Mouse (Mus musculus): ENCODE data around the gene Shb. TPM values are rescaled to one million over a fixed set of nuclear protein-coding genes. Genes with fewer than 3 reads are reported as not detected.
"Not testable (repeated sequence)": the region's sequence is repeated elsewhere in the genome, so short reads cannot be mapped to it uniquely, and the experiment has no call there.

Shb gene
- polyA plus RNA-seq, 1 experiment from 2014 or later: 7.5 TPM

DNA sequence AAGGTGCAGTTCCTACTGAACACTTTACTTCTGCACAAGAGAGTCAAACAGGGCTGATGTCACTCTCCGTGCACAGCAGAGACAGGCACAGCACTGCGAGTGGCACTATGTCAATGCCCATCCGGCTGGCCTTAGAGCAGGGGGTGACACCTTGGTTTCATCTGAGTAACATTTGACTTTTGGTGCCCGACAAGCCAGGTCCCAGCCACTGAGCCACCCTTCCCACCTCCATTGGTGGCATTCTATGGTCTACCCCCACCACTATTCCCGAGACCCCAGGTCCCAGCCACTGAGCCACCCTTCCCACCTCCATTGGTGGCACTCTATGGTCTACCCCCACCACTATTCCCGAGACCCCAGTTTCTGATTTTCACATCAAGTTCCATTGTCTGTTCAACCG, 128.2 kb downstream of the Shb start:
- Histone ChIP-seq H3K27me3 (ENCODE audit: control insufficient read depth, insufficient read depth, low read length) (no peaks in the 10 kb centered on the region), H3K4me2 (ENCODE audit: low read depth) (no peak overlapping the region), H3K9me3 (ENCODE audit: control insufficient read depth, low read length) (no peaks in the 10 kb centered on the region), H3K4me1 (ENCODE audit: control insufficient read depth, insufficient read depth, low read length) (peaks cover 15% of the 10 kb centered on the region), H3K27ac (ENCODE audit: low read depth, low read length) (no peak overlapping the region), H3K9ac (ENCODE audit: low read length) (no peak overlapping the region), H3K4me3 (ENCODE audit: low read depth, low read length) (no peak overlapping the region), H3K36me3 (ENCODE audit: control insufficient read depth, insufficient read depth, low read length) (peaks cover 10% of the 10 kb centered on the region)
- ATAC-seq (ENCODE audit: insufficient read depth, low FRiP score, low TSS enrichment) (no peak), DNase-seq (ENCODE audit: low spot score) (no peak)
- WGBS: 94% methylated on average over 7 of the region's 7 CpGs

DNA sequence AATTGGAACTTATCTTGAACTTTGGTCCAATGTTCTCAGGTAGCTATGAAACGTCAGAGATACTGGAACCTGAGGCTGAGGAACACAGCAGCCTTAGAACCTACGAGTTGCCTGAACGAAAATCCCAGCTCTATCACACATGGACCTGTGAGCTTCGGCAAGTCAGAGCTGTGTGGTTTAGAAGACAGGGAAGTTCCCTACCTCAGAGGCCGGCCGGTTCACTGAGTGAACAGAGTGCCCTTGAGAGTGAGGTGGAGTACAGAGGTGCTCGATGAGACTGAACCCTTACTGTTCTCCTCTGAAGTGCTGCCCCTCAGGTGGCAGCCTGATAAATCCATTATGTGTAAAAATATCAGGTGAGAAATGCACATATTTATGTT, 128.8 kb downstream of the Shb start:
- H3K4me3 ChIP-seq (ENCODE audit: low read depth, low read length): no peak overlapping the region
- no peak overlapping the region for H3K9ac ChIP-seq (ENCODE audit: low read length)
- no peaks in the 10 kb centered on the region for H3K27me3 ChIP-seq (ENCODE audit: control insufficient read depth, insufficient read depth, low read length)
- no peak overlapping the region for H3K27ac ChIP-seq (ENCODE audit: low read depth, low read length)
- H3K4me2 ChIP-seq (ENCODE audit: low read depth): no peak overlapping the region
- DNase-seq (ENCODE audit: low spot score) (no peak), ATAC-seq (ENCODE audit: insufficient read depth, low FRiP score, low TSS enrichment) (no peak)
- H3K9me3 ChIP-seq (ENCODE audit: control insufficient read depth, low read length): no peaks in the 10 kb centered on the region
- H3K36me3 ChIP-seq (ENCODE audit: control insufficient read depth, insufficient read depth, low read length): peaks cover 13% of the 10 kb centered on the region
- peaks cover 14% of the 10 kb centered on the region for H3K4me1 ChIP-seq (ENCODE audit: control insufficient read depth, insufficient read depth, low read length)
- 90% methylated on average over 7 of the region's 7 CpGs for WGBS

DNA sequence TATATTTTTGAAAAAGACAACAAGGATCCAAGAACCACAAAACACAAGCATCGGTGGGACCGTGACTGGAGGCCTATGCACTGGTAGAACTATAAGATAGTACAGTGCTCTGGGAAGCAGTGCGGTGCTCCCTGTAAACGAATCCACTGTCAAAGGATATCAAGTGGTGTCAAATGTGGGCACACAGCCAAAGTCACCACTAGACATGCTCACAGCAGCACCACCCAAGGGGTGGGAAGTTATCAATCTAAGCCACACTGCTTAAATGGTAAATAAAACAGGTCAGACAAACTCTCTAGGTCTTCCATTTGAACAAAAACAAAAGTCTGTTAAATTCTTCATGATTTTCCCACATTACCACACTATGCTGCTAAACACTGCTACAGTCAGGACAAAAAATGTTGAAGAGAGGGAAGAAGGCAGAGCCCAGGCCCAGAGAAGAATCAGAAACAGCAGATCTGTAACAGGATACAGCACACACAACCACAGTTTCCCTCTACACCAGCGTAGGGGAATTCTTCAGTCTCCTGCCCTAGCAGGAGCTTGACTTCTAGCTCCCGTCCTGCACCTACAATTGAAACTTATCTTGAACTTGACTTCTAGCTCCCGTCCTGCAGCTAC, 129.3 kb downstream of the Shb start:
- H3K4me2 ChIP-seq (ENCODE audit: low read depth): no peak overlapping the region
- ATAC-seq (ENCODE audit: insufficient read depth, low FRiP score, low TSS enrichment) (no peak), DNase-seq (ENCODE audit: low spot score) (no peak)
- H3K27me3 ChIP-seq (ENCODE audit: control insufficient read depth, insufficient read depth, low read length): no peaks in the 10 kb centered on the region
- peaks cover 14% of the 10 kb centered on the region for H3K4me1 ChIP-seq (ENCODE audit: control insufficient read depth, insufficient read depth, low read length)
- no peaks in the 10 kb centered on the region for H3K9me3 ChIP-seq (ENCODE audit: control insufficient read depth, low read length)
- H3K27ac ChIP-seq (ENCODE audit: low read depth, low read length): no peak overlapping the region
- WGBS: 91% methylated on average over 7 of the region's 7 CpGs
- H3K9ac ChIP-seq (ENCODE audit: low read length): no peak overlapping the region
- H3K4me3 ChIP-seq (ENCODE audit: low read depth, low read length): no peak overlapping the region
- H3K36me3 ChIP-seq (ENCODE audit: control insufficient read depth, insufficient read depth, low read length): peaks cover 13% of the 10 kb centered on the region

- ATAC-seq (ENCODE audit: insufficient read depth, low FRiP score, low TSS enrichment): no peak
- DNase-seq (ENCODE audit: low spot score): no peak
- no peaks in the 10 kb centered on the region for H3K9me3 ChIP-seq (ENCODE audit: control insufficient read depth, low read length)
- H3K4me1 ChIP-seq (ENCODE audit: control insufficient read depth, insufficient read depth, low read length): peaks cover 10% of the 10 kb centered on the region
- H3K4me3 ChIP-seq (ENCODE audit: low read depth, low read length): no peak overlapping the region
- no peak overlapping the region for H3K27ac ChIP-seq (ENCODE audit: low read depth, low read length)
- no peaks in the 10 kb centered on the region for H3K27me3 ChIP-seq (ENCODE audit: control insufficient read depth, insufficient read depth, low read length)
- no peak overlapping the region for H3K9ac ChIP-seq (ENCODE audit: low read length)
- H3K4me2 ChIP-seq (ENCODE audit: low read depth): no peak overlapping the region
- WGBS: 94% methylated on average over 4 of the region's 4 CpGs
- peaks cover 13% of the 10 kb centered on the region for H3K36me3 ChIP-seq (ENCODE audit: control insufficient read depth, insufficient read depth, low read length)
Observed at GRCm38 (mm10) chr4:45402281-45402680, 130.0 kb downstream of the Shb start.

DNA sequence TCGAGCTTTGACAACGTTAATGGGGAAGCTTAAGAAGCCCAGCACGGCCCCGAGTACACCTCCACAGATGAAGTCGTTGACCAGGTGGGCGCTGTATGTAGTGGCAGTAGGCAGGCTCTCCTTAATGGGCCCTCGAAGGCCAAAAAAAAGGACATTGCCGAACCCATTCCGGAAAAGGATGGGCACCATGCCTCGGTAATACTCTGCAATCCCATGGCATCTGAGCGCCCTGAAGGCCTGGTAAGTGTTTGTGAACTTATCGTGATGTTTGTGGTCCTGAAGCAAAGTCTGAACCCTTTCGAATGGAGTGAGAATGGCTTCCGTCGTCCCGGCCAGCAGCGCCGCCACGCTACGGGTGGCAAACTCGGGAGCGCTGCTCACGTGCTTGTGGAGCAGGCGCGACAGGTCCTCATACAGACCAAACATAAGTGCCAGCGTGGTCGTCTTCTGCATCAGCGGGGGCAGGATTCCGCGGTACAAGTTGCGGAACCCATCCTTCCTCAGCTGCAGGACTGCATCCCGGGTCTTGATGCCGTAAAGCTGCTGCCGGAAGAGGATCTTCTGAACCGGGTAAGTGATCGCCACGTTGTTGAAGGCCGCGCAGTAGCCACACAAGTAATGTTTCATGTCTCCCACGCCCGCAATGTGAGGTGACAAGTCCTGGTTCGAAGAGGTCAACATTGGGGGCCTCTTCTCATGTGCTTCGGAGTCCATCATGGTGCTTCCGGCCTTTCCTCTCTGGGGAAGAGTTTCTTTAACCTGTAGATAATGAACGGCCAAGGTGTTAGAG, 132.7 kb downstream of the Shb start:
- 95% methylated on average over 45 of the region's 45 CpGs for WGBS
- Histone ChIP-seq H3K4me3 (ENCODE audit: low read depth, low read length) (no peak overlapping the region), H3K9ac (ENCODE audit: low read length) (no peak overlapping the region), H3K36me3 (ENCODE audit: control insufficient read depth, insufficient read depth, low read length) (peaks cover 13% of the 10 kb centered on the region), H3K27ac (ENCODE audit: low read depth, low read length) (no peak overlapping the region), H3K4me1 (ENCODE audit: control insufficient read depth, insufficient read depth, low read length) (no peaks in the 10 kb centered on the region), H3K9me3 (ENCODE audit: control insufficient read depth, low read length) (no peaks in the 10 kb centered on the region), H3K4me2 (ENCODE audit: low read depth) (no peak overlapping the region), H3K27me3 (ENCODE audit: control insufficient read depth, insufficient read depth, low read length) (no peaks in the 10 kb centered on the region)
- DNase-seq (ENCODE audit: low spot score): no peak
- no peak for ATAC-seq (ENCODE audit: insufficient read depth, low FRiP score, low TSS enrichment)

- not testable (repeated sequence) for ATAC-seq (ENCODE audit: insufficient read depth, low FRiP score, low TSS enrichment); H3K27me3 ChIP-seq (ENCODE audit: control insufficient read depth, insufficient read depth, low read length); H3K4me2 ChIP-seq (ENCODE audit: low read depth); H3K4me1 ChIP-seq (ENCODE audit: control insufficient read depth, insufficient read depth, low read length); DNase-seq (ENCODE audit: low spot score); H3K9ac ChIP-seq (ENCODE audit: low read length); H3K4me3 ChIP-seq (ENCODE audit: low read depth, low read length); H3K9me3 ChIP-seq (ENCODE audit: control insufficient read depth, low read length); H3K27ac ChIP-seq (ENCODE audit: low read depth, low read length)
- WGBS: 92% methylated on average over 5 of the region's 5 CpGs
- H3K36me3 ChIP-seq (ENCODE audit: control insufficient read depth, insufficient read depth, low read length): peaks cover 13% of the 10 kb centered on the region
Observed at GRCm38 (mm10) chr4:45398315-45398714, 134.0 kb downstream of the Shb start.

GRCm38 (mm10) chr4:45396211-45396610, 136.1 kb downstream of the Shb start:
- H3K27ac ChIP-seq (ENCODE audit: low read depth, low read length); H3K4me1 ChIP-seq (ENCODE audit: control insufficient read depth, insufficient read depth, low read length); H3K36me3 ChIP-seq (ENCODE audit: control insufficient read depth, insufficient read depth, low read length); ATAC-seq (ENCODE audit: insufficient read depth, low FRiP score, low TSS enrichment); H3K9me3 ChIP-seq (ENCODE audit: control insufficient read depth, low read length); H3K9ac ChIP-seq (ENCODE audit: low read length); H3K27me3 ChIP-seq (ENCODE audit: control insufficient read depth, insufficient read depth, low read length); DNase-seq (ENCODE audit: low spot score); H3K4me2 ChIP-seq (ENCODE audit: low read depth); H3K4me3 ChIP-seq (ENCODE audit: low read depth, low read length): not testable (repeated sequence)
- 89% methylated on average over 5 of the region's 6 CpGs for WGBS

- H3K4me2 ChIP-seq (ENCODE audit: low read depth): no peak overlapping the region
- WGBS: 89% methylated on average over 5 of the region's 5 CpGs
- H3K9ac ChIP-seq (ENCODE audit: low read length): no peak overlapping the region
- no peaks in the 10 kb centered on the region for H3K4me1 ChIP-seq (ENCODE audit: control insufficient read depth, insufficient read depth, low read length)
- no peaks in the 10 kb centered on the region for H3K27me3 ChIP-seq (ENCODE audit: control insufficient read depth, insufficient read depth, low read length)
- 0 out of 2 replicates have a peak, but pooled peaks cover under 1% of the 10 kb centered on the region for H3K36me3 ChIP-seq (ENCODE audit: control insufficient read depth, insufficient read depth, low read length)
- H3K9me3 ChIP-seq (ENCODE audit: control insufficient read depth, low read length): no peaks in the 10 kb centered on the region
- ATAC-seq (ENCODE audit: insufficient read depth, low FRiP score, low TSS enrichment) (no peak), DNase-seq (ENCODE audit: low spot score) (no peak)
- no peak overlapping the region for H3K4me3 ChIP-seq (ENCODE audit: low read depth, low read length)
- no peak overlapping the region for H3K27ac ChIP-seq (ENCODE audit: low read depth, low read length)
Observed at GRCm38 (mm10) chr4:45393658-45394057, 138.6 kb downstream of the Shb start.

DNA sequence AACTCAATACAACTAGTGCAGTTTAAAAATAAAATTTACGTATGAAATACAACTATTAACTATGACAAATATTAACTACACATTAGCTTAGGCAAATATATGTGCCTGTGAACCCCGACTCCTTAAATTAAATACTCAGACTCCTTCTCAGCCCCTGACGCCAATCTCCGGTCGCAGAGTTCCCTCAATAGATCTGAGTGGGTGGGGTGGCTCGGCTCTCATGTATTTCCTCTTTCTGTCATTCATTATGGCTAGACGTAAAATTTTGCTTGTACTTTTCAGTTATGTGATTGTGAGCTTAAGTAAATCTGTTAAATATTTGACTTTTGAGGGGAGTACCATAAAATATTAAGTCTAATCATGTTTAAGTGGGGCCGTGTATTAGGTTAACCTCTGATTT, 139.3 kb downstream of the Shb start:
- Histone ChIP-seq H3K4me2 (ENCODE audit: low read depth) (no peak overlapping the region), H3K9me3 (ENCODE audit: control insufficient read depth, low read length) (no peaks in the 10 kb centered on the region), H3K36me3 (ENCODE audit: control insufficient read depth, insufficient read depth, low read length) (no peaks in the 10 kb centered on the region), H3K27me3 (ENCODE audit: control insufficient read depth, insufficient read depth, low read length) (no peaks in the 10 kb centered on the region), H3K4me1 (ENCODE audit: control insufficient read depth, insufficient read depth, low read length) (no peaks in the 10 kb centered on the region), H3K9ac (ENCODE audit: low read length) (no peak overlapping the region), H3K27ac (ENCODE audit: low read depth, low read length) (no peak overlapping the region), H3K4me3 (ENCODE audit: low read depth, low read length) (no peak overlapping the region)
- no peak for DNase-seq (ENCODE audit: low spot score)
- 88% methylated on average over 8 of the region's 8 CpGs for WGBS
- no peak for ATAC-seq (ENCODE audit: insufficient read depth, low FRiP score, low TSS enrichment)
